Mouse (Mus musculus): Measurements from ENCODE around the gene Klhl26.

The Klhl26 gene

DNA sequence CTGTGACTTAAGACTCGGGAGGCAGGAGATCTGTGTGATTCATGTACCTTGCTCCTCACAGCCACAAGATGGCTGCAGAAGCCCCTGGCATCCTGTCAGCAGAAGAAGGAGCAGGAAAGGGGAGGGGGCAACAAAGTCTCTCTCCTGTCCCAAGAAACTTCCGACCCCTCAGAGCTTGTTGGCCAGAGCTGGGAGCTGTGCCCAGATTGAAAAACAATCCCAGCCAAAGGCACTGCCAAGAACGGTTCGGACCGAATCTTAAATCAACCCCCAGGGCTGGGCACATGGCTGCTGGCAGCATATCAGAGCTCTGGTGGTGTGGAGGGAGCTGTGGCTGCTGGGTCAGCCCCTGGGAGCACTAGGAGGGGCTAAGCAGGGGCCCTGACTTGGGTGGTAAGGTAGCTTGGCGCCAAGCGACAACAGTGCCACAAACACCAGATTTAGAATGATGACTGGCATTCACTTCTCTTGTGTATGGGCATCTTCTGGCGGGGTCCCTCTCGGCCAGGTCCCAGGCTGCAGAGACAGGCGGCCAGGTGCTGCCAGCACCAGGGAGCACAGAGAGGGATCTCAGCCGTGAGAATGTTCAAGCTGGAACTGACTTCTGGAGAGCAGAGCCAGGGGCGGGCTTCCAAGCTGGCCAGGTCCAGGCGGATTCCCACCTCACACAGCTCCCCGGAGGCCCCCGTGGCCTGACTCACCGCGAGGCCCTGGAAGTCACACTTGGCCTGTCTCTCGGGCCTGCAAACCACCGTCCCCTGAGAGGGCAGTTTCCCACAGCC, 28.9 kb downstream of the Klhl26 start:
- intact Hi-C loops (cut with DNase I): no loop called here

DNA sequence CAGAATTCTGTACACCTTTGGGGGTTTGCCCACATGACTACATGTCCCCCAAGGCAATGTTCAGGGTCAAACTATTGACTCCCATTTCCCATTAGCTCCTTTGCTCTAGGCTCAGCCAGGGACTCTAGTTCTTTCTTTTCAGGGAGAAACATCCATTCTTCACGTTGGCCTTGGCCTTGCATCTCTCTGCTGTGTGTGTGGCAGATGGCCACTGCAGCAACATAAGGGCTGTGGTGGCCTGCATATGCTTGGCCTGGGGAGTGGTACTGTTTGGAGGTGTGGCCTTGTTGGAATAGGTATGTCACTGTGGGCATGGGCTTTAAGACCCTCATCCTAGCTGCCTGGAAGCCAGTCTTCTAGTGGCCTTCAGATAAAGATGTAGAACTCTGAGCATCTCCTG, 30.8 kb downstream of the Klhl26 start:
- intact Hi-C loops (cut with DNase I): no loop called here

DNA sequence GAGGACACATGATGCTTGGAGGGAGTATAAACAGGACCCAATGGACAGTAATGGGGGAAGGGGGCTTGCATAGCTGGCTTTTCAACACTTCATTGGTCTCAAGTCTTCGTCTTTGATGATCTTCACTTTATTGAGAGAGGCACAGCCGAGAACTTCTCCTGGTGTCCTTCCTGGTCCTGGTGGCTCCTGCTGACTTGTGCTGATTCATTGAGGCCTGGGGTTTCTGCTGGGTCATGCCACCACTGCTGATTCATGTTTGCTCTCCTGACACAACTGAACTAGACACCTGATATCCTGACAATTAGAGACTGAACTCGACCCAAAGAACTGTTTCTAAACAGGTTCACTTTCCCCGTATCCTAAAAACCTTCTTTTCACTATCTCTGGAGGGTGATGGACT, 33.4 kb downstream of the Klhl26 start:
- intact Hi-C loops (cut with DNase I): no loop called here

DNA sequence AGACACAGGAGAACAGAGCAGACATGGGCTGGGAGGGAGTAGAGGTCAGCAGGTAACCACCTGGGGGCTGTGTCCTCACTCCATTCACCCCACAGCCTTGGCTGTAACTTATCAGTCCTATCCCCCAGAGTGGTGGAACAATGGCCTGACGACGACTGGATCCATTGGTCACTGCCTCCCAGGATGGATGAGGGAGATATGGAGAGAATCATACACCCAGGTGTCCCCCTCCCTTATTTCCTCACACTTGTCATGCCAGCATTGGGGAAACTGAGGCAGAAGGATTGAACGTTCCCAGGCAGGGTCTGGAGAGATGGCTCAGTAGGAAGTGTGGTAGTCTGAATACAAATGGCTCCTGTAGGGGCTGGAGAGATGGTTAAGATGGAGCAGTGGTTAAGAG, 35.2 kb downstream of the Klhl26 start:
- intact Hi-C loops (cut with DNase I): no loop called here

DNA sequence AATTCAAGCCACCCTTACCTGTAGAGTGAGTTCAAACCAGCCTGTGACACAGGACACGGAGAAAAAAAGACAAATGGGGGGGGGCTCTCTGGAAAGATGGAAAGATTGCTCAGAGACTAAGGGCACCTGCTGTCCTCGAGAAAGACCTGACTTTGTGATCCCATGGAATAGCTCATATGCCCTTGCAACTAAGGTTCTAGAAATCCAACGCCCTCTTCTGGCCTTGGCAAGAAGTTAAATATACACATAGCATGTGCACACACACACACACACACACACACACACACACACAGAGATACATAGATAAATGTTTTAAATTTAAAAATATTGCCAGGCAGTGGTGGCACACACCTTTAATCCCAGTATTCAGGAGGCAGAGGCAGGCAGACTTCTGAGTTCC, 36.5 kb downstream of the Klhl26 start:
- intact Hi-C loops (cut with DNase I): no loop called here

DNA sequence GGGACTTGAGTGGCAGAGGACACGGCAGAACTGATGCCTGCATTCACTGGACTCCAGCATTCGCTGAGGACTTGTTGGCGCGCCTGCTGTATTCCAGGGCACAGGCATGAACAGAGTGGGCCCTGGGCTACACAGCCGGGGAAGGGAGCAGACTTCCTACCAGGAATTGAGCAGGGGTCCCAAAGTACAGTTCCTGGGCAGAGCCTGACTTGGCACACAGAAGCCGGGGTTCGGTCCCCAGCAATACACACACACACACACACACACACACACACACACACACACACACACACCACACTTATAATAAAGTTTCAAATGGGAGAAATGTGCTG, 37.0 kb downstream of the Klhl26 start:
- intact Hi-C loops (cut with DNase I): no loop called here

DNA sequence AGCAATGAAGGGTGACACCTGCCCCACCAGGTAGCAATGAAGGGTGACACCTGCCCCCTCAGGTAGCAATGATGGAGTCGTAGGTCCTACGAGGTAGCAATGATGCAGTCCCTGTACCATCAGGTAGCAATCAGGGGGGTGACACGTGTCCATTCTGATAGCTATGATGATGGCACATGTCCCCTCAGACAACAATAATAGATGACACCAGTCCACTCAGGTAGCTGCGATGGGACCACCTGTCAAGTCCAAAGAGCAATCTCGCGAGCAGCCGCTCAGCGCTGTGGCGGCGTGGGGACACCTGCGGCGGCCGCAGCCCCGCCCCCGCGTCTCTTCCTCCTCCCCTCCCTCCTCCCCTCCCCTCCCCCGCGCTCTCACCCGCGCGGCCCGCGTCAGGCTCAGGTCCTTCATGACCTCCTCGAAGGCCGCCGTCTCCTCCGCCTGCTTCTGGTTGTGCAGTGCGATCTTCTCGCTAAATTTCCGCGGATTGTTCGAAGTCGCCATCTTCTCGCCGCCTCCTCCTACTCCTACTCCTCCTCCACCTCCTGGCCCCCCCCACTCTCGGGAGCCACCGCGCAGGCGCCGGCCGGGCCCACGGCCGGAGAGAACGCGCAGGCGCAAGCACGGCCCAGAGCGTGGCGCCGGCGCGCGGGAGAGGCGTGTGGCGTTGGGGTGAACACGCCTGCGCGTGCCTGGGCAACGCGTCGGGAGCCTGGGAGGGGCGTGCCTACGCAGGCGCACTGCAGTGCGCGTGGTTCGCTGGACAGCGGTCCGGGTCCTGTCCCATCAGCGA, 37.5 kb downstream of the Klhl26 start, which contains the start of gene Crtc1:
Gene Crtc1, minus strand, starts transcription at position 525 of the 793 bp plus-strand sequence.
- intact Hi-C loops (cut with DNase I): no loop called here

DNA sequence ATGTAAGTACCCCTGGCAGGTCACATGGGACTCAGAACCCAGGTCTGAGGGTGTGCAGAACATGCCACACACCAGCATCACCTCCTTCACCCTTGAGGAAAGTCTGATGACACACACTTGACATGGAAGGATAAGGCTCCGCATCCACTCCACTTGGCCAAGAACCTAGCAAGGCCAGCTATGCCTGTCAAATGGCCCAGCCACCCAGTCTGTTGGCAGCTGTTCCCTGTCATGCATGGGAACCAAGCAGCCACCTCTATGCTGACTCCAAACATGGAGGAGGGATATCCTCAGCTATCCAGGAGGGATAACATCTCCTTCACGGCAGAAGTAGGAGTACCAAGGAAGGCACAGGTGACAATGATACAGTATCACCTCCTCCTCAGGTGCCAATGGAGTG, 38.3 kb downstream of the Klhl26 start:
- intact Hi-C loops (cut with DNase I): no loop called here

DNA sequence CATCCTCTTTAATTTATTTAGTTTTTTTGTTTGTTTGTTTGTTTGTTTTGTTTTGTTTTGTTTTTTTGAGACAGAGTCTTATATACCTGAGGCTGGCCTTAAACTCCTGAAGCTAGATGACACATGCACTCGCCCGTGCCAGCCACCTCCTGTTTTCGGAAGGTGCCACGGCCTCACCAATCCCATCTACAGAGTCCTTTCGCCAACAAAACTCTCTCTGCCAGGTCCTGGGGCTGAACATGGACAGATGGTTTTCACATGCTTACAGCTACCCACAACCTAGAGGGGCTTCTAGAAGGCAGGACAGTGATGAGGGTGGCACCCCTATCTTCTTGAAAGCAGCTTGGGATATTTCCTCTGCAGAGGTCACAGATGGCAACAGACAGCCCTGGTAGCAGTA, 41.6 kb downstream of the Klhl26 start:
- intact Hi-C loops (cut with DNase I): no loop called here

DNA sequence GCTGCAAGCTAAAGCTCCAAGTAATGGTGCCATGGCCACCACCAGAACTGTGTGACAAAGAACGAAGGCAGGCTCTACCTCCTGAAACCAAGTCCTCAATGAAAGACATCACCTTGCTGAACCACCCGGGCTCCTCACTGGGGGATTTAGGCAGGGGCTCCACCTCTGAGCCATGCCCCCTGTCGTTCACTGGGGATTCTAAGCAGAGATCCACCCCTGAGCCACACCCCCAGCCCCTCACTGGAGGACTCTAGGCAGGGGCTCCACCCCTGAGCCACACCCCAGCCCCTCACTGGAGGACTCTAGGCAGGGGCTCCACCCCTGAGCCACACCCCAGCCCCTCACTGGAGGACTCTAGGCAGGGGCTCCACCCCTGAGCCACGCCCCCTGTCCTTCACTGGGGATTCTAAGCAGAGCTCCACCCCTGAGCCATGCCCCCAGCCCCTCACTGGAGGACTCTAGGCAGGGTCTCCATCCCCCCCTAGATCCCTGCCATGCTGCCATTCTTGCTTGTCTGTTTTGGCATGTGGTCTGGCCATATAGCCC, 43.7 kb downstream of the Klhl26 start:
- intact Hi-C loops (cut with DNase I): no loop called here

DNA sequence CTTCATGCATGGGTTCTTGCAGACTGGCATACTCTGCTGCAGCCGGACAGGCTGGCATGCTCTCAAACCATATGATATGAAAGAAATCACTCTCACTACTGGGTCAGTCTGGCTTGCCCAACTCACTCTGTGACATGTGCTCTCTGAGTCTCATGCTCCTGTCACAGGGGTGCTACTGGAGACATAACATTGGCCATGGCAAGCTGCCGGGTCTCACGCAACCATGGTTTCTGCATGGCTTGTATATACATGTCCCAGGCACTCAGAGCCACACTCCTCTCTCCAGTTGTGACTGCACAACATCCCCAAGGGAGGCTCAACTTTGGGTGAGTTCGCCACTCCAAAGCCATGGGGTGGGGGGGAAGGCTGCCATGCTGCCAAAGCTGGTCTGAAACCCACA, 45.6 kb downstream of the Klhl26 start:
- intact Hi-C loops (cut with DNase I): no loop called here

DNA sequence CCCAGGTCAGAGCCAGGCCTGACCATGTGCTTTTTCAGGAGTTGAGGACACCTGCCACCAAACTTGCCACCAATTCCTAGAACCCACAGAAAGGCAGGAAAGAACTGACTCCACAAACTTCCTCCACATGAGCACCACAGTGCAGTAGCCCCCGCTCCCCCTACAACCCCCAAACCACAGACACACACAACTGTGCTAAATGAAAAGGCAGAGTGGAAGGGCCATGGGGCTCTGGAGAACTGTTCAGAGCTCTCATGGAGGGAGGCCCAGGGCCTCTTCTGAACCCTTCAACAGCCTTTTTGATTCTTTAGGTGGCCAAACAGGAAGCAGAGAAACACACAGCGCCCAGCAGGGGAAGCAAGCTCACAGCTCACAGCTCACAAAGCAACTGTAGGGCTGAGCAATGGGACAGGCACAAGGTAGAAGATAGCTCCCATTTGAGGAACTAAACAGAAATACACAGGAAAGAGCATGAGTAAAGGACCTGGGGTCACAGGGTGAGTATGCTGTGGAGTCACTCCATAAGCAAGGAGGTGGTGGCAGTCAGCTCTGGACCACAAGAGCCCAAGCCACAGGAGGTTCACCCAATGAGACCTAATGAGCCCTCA, 50.4 kb downstream of the Klhl26 start:
- intact Hi-C loops (cut with DNase I): no loop called here

DNA sequence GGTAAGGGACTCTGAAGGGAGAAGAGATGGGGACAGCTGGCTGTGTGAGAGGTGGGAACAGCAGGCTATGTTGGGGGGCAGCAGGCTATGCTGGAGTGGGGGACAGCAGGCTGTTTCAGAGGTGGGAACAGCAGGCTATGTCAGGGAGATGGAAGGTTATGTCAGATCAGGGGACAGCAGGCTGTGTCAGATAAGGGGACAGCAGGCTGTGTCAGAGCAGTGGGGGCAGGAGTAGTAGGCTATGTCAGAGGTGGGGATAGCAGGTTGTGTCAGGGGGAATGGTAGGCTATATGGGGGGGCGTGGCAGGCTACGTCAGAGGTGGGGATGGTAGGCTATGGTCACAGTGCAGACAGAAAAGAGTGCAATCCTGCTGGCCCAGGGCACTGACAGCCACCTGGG, 54.0 kb downstream of the Klhl26 start:
- intact Hi-C loops (cut with DNase I): no loop called here

DNA sequence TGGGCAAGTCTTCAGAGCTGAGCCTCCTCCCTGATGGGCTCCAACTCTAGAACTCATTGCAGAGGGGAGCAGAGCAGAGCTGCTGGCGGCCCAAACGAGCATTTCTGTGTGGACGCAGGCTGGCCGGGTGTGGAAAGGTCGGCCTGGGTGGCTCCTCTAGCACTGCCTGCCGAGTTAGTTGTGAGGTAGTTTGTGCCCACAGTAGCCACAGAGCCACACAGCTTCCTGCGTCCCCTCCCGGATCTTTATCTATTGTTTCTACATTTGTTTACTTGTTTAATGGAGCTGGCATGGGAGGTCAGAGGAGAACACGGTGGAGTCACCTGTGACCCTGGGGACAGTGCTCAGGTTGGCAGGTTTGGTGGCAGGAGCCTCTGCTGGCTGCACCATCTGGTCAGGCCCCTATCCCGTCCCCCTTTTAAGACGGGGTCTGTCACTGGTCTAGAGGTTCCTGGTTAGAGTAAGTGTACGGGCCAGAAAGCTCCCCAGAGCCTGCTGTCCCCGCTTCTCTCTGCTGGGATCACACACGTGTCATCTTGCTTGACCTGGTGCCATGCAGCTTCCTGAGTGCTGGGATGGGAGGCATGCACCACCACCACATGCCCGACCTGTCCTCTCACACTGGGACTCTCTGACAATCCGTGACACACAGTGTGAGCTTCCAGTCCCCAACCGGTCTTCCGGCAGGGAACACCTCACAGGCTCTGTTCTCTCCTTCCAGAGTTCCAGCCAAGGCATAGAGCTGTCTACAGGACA, 55.2 kb downstream of the Klhl26 start:
- intact Hi-C loops (cut with DNase I): no loop called here

DNA sequence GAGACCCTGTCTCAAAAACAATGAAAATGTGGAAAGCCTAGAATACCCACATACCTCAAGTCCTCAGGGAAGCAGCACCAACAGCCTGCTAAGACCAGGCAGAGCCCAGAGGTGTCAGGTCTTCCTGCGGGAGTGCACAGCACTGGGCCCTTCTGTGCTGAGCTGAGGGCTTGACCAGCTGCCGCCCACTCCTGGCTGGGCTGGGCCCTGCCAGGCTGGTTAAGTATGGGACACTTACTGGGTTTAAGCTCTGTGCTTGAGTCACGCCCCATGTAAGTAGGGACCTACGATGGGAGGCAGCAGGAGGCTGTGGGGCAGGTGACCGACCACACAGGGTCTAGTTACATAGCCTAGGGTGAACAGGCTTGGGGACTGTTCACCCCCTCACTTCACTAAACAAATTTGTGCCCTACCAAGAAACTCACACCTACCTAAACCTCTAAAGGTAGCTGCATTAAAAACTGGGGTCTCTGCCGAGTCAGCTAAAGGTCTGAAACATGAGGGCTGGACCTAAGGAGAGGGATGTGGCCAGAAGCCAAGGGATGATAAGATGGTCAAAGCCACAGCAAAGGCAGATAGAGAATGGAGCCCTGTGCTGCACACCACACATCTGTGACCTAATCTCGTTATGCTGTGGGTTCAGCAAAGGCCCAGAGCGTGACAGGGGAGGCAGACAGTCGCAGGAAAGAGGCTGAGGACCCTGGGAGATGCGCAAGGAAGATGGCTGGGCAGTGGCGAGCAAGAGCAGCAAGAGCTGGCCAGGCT, 56.7 kb downstream of the Klhl26 start:
- intact Hi-C loops (cut with DNase I): loop anchor here (10.0 kb wide), 1 partner anchor 165 kb away; no protein-coding TSS in a partner anchor

DNA sequence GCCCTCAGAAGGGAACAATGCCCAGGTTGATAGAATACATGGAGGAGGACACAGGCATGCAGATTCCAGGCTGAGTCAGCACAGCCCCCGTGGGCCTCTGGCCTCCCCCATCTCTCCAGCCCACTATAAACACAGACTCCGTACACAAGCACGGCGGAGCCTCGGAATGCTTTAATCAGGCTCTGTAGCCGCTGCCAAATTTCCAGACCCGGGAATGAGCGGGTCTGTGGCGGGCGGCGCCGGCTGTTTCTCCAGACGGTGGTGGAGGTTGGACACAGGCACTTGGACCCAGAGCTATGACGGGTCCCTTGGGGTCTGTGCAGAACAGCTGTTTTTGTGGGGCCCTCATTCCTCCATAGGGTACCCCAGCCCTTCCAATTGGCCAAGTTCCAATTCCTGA, 57.8 kb downstream of the Klhl26 start:
- intact Hi-C loops (cut with DNase I): loop anchor here (10.0 kb wide), 1 partner anchor 166 kb away; no protein-coding TSS in a partner anchor

DNA sequence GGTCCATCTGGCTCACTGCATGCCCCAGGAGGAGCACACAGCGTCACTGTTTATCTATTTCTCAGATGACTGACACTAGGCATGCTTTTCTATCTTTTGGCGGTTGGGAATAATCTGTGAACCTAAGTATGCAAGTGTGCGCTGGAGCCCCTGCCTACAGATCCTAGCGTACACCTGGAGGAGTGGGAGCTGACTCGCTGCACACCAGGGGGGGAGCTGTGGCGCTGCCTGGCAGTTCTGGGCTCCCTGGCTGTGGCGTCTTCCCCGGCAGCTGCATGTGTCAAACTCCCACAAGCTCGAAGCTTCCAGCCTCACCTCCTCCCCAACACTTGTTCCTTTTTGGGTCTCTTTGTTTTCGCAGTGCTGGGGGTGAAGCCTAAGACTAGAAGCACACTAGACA, 58.9 kb downstream of the Klhl26 start:
- intact Hi-C loops (cut with DNase I): loop anchor here (10.0 kb wide), 1 partner anchor 167 kb away; no protein-coding TSS in a partner anchor

DNA sequence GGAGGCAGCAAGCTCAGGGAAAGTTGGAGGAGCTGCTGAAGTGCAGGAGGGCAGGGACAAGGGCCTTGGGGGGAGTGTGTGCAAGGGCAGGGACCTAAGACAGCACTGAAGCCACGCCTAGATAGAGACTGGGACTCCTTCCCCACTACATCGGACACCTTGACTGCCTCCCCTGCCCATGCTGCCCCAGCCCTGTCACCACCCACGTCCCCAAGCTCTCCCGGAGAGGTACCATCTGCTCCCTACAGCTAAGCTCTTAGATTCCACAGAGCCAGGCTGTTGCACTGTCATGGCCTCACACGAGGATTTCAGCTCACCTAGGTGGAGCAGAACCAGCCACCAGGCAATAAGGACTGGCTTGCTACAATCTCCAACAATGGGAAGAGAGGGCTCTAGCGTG, 59.8 kb downstream of the Klhl26 start:
- intact Hi-C loops (cut with DNase I): loop anchor here (10.0 kb wide), 1 partner anchor 168 kb away; no protein-coding TSS in a partner anchor

DNA sequence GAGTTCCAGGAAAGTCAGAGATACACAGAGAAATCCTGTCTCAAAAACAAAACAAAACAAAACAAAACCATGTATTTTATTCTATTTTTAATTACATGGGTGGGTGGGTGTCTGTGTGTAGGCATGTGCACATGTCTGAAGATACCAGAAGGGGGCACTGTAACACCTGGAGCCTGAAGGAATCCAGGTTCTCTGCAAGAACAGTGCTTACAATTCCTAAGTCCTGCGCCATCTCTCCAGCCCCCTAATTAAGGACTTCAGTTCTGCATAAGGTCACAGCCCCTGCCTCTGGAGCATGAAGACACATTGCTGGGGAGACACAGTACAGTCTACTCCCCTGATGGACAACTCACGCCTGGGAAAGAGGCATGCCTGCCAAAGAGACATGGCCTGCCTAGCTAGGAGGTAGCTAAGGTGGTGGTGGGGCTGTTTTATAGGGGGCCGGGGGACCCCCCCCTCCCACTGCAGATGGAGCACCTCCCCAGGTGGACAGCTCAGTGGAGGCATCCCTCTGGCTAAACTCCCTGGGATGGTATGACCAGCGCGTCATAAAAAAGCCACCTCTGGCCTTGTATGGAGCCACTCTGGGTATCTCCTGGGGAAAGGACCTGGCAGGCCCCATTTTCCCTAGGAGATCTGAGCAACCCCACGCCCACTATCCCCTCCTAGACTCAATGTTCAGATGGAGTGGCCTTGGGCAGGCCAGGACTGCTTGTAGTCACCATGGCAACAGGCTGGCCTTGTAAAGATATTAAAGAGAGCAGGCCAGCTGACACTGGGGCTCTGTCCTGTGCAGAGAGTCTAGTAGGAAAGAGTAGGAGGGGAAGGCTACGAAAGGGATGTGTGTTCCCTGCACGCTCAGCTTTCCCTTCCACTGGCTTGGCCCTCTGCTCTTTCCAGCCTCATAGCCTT, 61.0 kb downstream of the Klhl26 start:
- intact Hi-C loops (cut with DNase I): loop anchor here (2.0 to 10.0 kb wide), 2 partner anchors 89 to 169 kb away; no protein-coding TSS in a partner anchor

Measured in adrenal gland (tissue).